Mouse (Mus musculus) midbrain, embryonic 10.5 days (tissue): ENCODE measurements around the gene Rwdd2a. TPM values are rescaled to one million over a fixed set of nuclear protein-coding genes. Genes with fewer than 3 reads are reported as not detected.
"Not testable (repeated sequence)": the region's sequence is repeated elsewhere in the genome, so short reads cannot be mapped to it uniquely, and the experiment has no call there.

ENCODE experiments used
- DNase-seq: peaks from one replicate; pipeline ENCODE4 v3.0.0-alpha.2; 2017; ENCODE audit warnings: low spot score
- H3K27ac ChIP-seq: fragments of 300-500 bp; sonication (generic); replicated peaks from 2 replicates; pipeline ENCODE4 v1.5.1; 2016; ENCODE audit warnings: mild to moderate bottlenecking
- H3K27me3 ChIP-seq: fragments of 300-500 bp; sonication (generic); 2 replicates; pipeline ENCODE4 v1.6.1; 2016; ENCODE audit warnings: low read depth, mild to moderate bottlenecking; ENCODE audit not compliant: poor library complexity, severe bottlenecking
- H3K36me3 ChIP-seq: fragments of 300-500 bp; sonication (generic); 2 replicates; pipeline ENCODE4 v1.6.1; 2016; ENCODE audit warnings: mild to moderate bottlenecking, moderate library complexity
- H3K4me1 ChIP-seq: fragments of 300-500 bp; sonication (generic); 2 replicates; pipeline ENCODE4 v1.6.1; 2016
- H3K4me3 ChIP-seq: fragments of 300-500 bp; sonication (generic); 2 replicates; pipeline ENCODE4 v1.5.1; 2016; ENCODE audit warnings: mild to moderate bottlenecking, moderate library complexity
- H3K9me3 ChIP-seq: fragments of 300-500 bp; sonication (generic); replicated peaks from 2 replicates; pipeline ENCODE4 v1.6.1; 2016; ENCODE audit warnings: mild to moderate bottlenecking
- WGBS: fragments of 180-500 bp; shearing (Covaris S2); methylation state at CpG from one replicate; pipeline ENCODE4 v1.1.7; 2016; 5-methylcytosine and 5-hydroxymethylcytosine counted together
- polyA plus RNA-seq: library from polyadenylated mRNA; unstranded; fragments of >200 nt; fragmentation: Nextera tagmentation; extraction: Ambion mirVana; gene quantifications from 2 replicates; pipeline ENCODE4 v1.2.1, GENCODE M21; 2016

The Rwdd2a gene
- polyA plus RNA-seq, 1 experiment from 2014 or later, result 4.4 TPM

GRCm38 (mm10) chr9:86570946-86571345 lies 845 bp upstream of the Rwdd2a start:
- 24% methylated on average over 8 of the region's 8 CpGs for whole genome bisulfite sequencing
- DNase-seq, result no peak
- peak overlapping the region; percentile 85 for H3K4me3 ChIP-seq
- peaks cover 20% of the 10 kb centered on the region for H3K4me1 ChIP-seq
- H3K27ac ChIP-seq, result no peak overlapping the region
- no peaks in the 10 kb centered on the region for H3K27me3 ChIP-seq
- H3K9me3 ChIP-seq, result no peaks in the 10 kb centered on the region
- H3K36me3 ChIP-seq, result peaks cover 33% of the 10 kb centered on the region

- H3K27ac ChIP-seq, result peak overlapping the region; percentile 83
- H3K4me3 ChIP-seq, result peak overlapping the region; percentile 85
- no peaks in the 10 kb centered on the region for H3K27me3 ChIP-seq
- no peak for DNase-seq
- H3K4me1 ChIP-seq, result peaks cover 27% of the 10 kb centered on the region
- under 1% methylated on average over 25 of the region's 25 CpGs for WGBS
- H3K36me3 ChIP-seq, result peaks cover 23% of the 10 kb centered on the region
- no peaks in the 10 kb centered on the region for H3K9me3 ChIP-seq
Observed at GRCm38 (mm10) chr9:86572196-86572595, 405 bp downstream of the Rwdd2a start.

GRCm38 (mm10) chr9:86572636-86573291 lies 973 bp downstream of the Rwdd2a start:
- 13% methylated on average over 13 of the region's 13 CpGs for WGBS
- peak; percentile 82 for DNase-seq
- Histone ChIP-seq H3K4me3 (peak overlapping the region; percentile 85), H3K4me1 (peaks cover 30% of the 10 kb centered on the region), H3K27me3 (no peaks in the 10 kb centered on the region), H3K36me3 (peaks cover 18% of the 10 kb centered on the region), H3K9me3 (no peaks in the 10 kb centered on the region), H3K27ac (peak overlapping the region; percentile 83; the same call in 1 of the 2 replicates)

- Histone ChIP-seq H3K36me3 (peaks cover 10% of the 10 kb centered on the region), H3K9me3 (no peaks in the 10 kb centered on the region), H3K27ac (no peak overlapping the region), H3K4me3 (no peak overlapping the region), H3K4me1 (peaks cover 30% of the 10 kb centered on the region), H3K27me3 (no peaks in the 10 kb centered on the region)
- DNase-seq, result no peak
- WGBS, result 89% methylated on average over 20 of the region's 20 CpGs
Observed at GRCm38 (mm10) chr9:86573616-86574303, 2.0 kb downstream of the Rwdd2a start.

- H3K36me3 ChIP-seq, result no peaks in the 10 kb centered on the region
- WGBS, result 92% methylated on average over 6 of the region's 6 CpGs
- no peaks in the 10 kb centered on the region for H3K9me3 ChIP-seq
- H3K4me3 ChIP-seq, result no peak overlapping the region
- no peaks in the 10 kb centered on the region for H3K27me3 ChIP-seq
- peaks cover 29% of the 10 kb centered on the region for H3K4me1 ChIP-seq
- DNase-seq, result no peak
- H3K27ac ChIP-seq, result no peak overlapping the region
Observed at GRCm38 (mm10) chr9:86575178-86575577, 3.4 kb downstream of the Rwdd2a start.

- DNase-seq, result no peak
- H3K27ac ChIP-seq, result no peak overlapping the region
- H3K9me3 ChIP-seq, result no peaks in the 10 kb centered on the region
- WGBS, result 92% methylated on average over 10 of the region's 10 CpGs
- H3K36me3 ChIP-seq, result no peaks in the 10 kb centered on the region
- H3K27me3 ChIP-seq, result no peaks in the 10 kb centered on the region
- peaks cover 10% of the 10 kb centered on the region for H3K4me1 ChIP-seq
- H3K4me3 ChIP-seq, result no peak overlapping the region
Observed at GRCm38 (mm10) chr9:86579657-86580056, 7.9 kb downstream of the Rwdd2a start.

- peak; percentile 64 for DNase-seq
Observed at GRCm38 (mm10) chr9:86583740-86584139, 11.9 kb downstream of the Rwdd2a start.

GRCm38 (mm10) chr9:86587019-86587795 lies 15.4 kb downstream of the Rwdd2a start:
- Histone ChIP-seq H3K36me3 (no peaks in the 10 kb centered on the region), H3K4me3 (no peak overlapping the region), H3K27me3 (no peaks in the 10 kb centered on the region), H3K27ac (no peak overlapping the region), H3K4me1 (no peaks in the 10 kb centered on the region), H3K9me3 (no peaks in the 10 kb centered on the region)
- no peak for DNase-seq
- WGBS, result 93% methylated on average over 11 of the region's 11 CpGs

More at GRCm38 (mm10) chr9:86583740-86584139, 11.9 kb downstream of the Rwdd2a start:
- no peaks in the 10 kb centered on the region for H3K4me1 ChIP-seq
- WGBS, result 52% methylated on average over 3 of the region's 3 CpGs
- H3K9me3 ChIP-seq, result no peaks in the 10 kb centered on the region
- no peaks in the 10 kb centered on the region for H3K27me3 ChIP-seq
- no peaks in the 10 kb centered on the region for H3K36me3 ChIP-seq
- no peak overlapping the region for H3K4me3 ChIP-seq
- H3K27ac ChIP-seq, result no peak overlapping the region

GRCm38 (mm10) chr9:86592676-86593668 lies 21.2 kb downstream of the Rwdd2a start:
- DNase-seq, result no peak
- H3K9me3 ChIP-seq, result 0 out of 2 replicates have a peak, but pooled peaks cover 2% of the 10 kb centered on the region
- no peaks in the 10 kb centered on the region for H3K27me3 ChIP-seq
- H3K36me3 ChIP-seq, result no peaks in the 10 kb centered on the region
- 81% methylated on average over 19 of the region's 19 CpGs for WGBS
- no peak overlapping the region for H3K27ac ChIP-seq
- H3K4me1 ChIP-seq, result no peaks in the 10 kb centered on the region
- no peak overlapping the region for H3K4me3 ChIP-seq

- H3K4me3 ChIP-seq, H3K4me1 ChIP-seq, H3K36me3 ChIP-seq, DNase-seq, H3K9me3 ChIP-seq, H3K27ac ChIP-seq, H3K27me3 ChIP-seq: not testable (repeated sequence)
- WGBS, result 80% methylated on average over 10 of the region's 10 CpGs
Observed at GRCm38 (mm10) chr9:86594357-86594767, 22.6 kb downstream of the Rwdd2a start.

- H3K9me3 ChIP-seq, H3K4me1 ChIP-seq, H3K27me3 ChIP-seq, H3K4me3 ChIP-seq, H3K36me3 ChIP-seq, H3K27ac ChIP-seq, DNase-seq: not testable (repeated sequence)
Observed at GRCm38 (mm10) chr9:86596983-86597382, 25.2 kb downstream of the Rwdd2a start.
